Mouse (Mus musculus) induced T-regulatory cell, adult 2 months (primary cell): ENCODE data around the gene Acsbg2.

Experiments
- DNase-seq: peaks from one replicate; pipeline ENCODE4 v3.0.0-alpha.2; 2012; ENCODE audit warnings: low read depth

Acsbg2 gene

GRCm38 (mm10) chr17:56822380-56822779, 51.9 kb downstream of the Acsbg2 start:
- DNase-seq = no peak

GRCm38 (mm10) chr17:56819694-56820111, 54.5 kb downstream of the Acsbg2 start:
- peak; percentile 78 for DNase-seq

- no peak for DNase-seq
These were observed 55.2 kb downstream of the Acsbg2 start for GRCm38 (mm10) chr17:56819032-56819545.

- peak; percentile 59 for DNase-seq
These were observed 56.1 kb downstream of the Acsbg2 start for GRCm38 (mm10) chr17:56818067-56818636.

- no peak for DNase-seq
These were observed 59.2 kb downstream of the Acsbg2 start for GRCm38 (mm10) chr17:56815057-56815345.

GRCm38 (mm10) chr17:56814316-56815056, 59.8 kb downstream of the Acsbg2 start:
- DNase-seq = peak; percentile 61

GRCm38 (mm10) chr17:56810245-56810644, 64.0 kb downstream of the Acsbg2 start:
- DNase-seq = no peak

GRCm38 (mm10) chr17:56808518-56808917, 65.7 kb downstream of the Acsbg2 start:
- DNase-seq = peak; percentile 76

GRCm38 (mm10) chr17:56805784-56806183, 68.5 kb downstream of the Acsbg2 start:
- DNase-seq = no peak

- DNase-seq = no peak
These were observed 69.3 kb downstream of the Acsbg2 start for GRCm38 (mm10) chr17:56804952-56805351.

- DNase-seq = no peak
These were observed 72.2 kb downstream of the Acsbg2 start for GRCm38 (mm10) chr17:56802065-56802464.

- DNase-seq = no peak
These were observed 75.0 kb downstream of the Acsbg2 start for GRCm38 (mm10) chr17:56799276-56799675.

- no peak for DNase-seq
These were observed 80.5 kb downstream of the Acsbg2 start for GRCm38 (mm10) chr17:56793614-56794319.
